Mouse (Mus musculus): ENCODE results near the gene Mbd3.

DNA sequence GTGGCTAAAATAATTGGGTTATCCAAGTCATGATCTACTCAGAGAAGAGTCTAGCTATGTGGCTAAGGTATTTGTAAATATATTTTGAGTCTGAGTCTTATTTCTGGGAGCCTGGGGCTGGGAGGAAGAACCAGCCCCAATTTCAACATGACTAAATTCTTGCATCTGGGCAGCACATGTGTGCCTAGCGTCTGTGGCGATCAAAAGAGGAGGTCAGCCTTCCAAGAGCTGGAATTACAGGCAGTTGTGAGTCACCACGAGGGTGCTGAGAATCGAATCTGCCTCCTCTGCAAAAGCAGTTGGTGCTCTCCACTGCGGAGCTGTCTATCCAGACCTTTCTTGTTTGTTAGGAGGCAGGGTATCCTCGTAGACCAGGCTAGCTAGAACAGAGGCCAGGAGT, 33.6 kb downstream of the Mbd3 start:
- no peak for TF ChIP-seq CTCF (IDR thresholded peaks at IDR 0.05; ENCODE audit: low read depth)
- no peak for TF ChIP-seq EP300 (optimal IDR thresholded peaks at IDR 0.05)

All from stomach, postnatal 0 days (tissue).